Mouse (Mus musculus): ENCODE data around the gene Cpt1b. TPM values are rescaled to one million over a fixed set of nuclear protein-coding genes. Genes with fewer than 3 reads are reported as not detected.
"Not testable (repeated sequence)": the region's sequence is repeated elsewhere in the genome, so short reads cannot be mapped to it uniquely, and the experiment has no call there.

Cpt1b gene
- polyA plus RNA-seq, 1 experiment from 2014 or later = 1.2 TPM

- Histone ChIP-seq H3K36me3 (peaks cover 21% of the 10 kb centered on the region), H3K4me1 (peaks cover 18% of the 10 kb centered on the region)
- not testable (repeated sequence) for H3K9ac ChIP-seq; H3K4me2 ChIP-seq (replicated peaks); H3K9me3 ChIP-seq (replicated peaks); H3K27ac ChIP-seq; H3K27me3 ChIP-seq; ATAC-seq (ENCODE audit: low FRiP score); H3K4me3 ChIP-seq
- WGBS = 86% methylated on average over 9 of the region's 9 CpGs
These were observed 5.1 kb upstream of the Cpt1b start for GRCm38 (mm10) chr15:89430771-89431170.

GRCm38 (mm10) chr15:89430341-89430740 lies 4.7 kb upstream of the Cpt1b start:
- Histone ChIP-seq H3K9ac (peak overlapping the region; percentile 82), H3K4me3 (peak overlapping the region; percentile 75), H3K4me2 (replicated peaks) (peak overlapping the region; percentile 92), H3K27ac (peak overlapping the region; percentile 96), H3K36me3 (peaks cover 25% of the 10 kb centered on the region), H3K4me1 (peaks cover 22% of the 10 kb centered on the region), H3K9me3 (replicated peaks) (no peaks in the 10 kb centered on the region), H3K27me3 (no peaks in the 10 kb centered on the region)
- WGBS = 46% methylated on average over 6 of the region's 6 CpGs
- ATAC-seq (ENCODE audit: low FRiP score) = no peak

- peak; percentile 95 for ATAC-seq (ENCODE audit: low FRiP score)
- WGBS = under 1% methylated on average over 70 of the region's 70 CpGs
- peaks cover 26% of the 10 kb centered on the region for H3K36me3 ChIP-seq
These were observed 3.9 kb upstream of the Cpt1b start, which contains the start of the genes C730034F03Rik, Gm44502 and Chkb for GRCm38 (mm10) chr15:89429352-89430221. Gene C730034F03Rik, plus strand, starts transcription at chr15:89429589. Gene Gm44502, minus strand, starts transcription at chr15:89429696. Gene Chkb, minus strand, starts transcription at chr15:89429908.

GRCm38 (mm10) chr15:89428821-89429351 lies 3.2 kb upstream of the Cpt1b start:
- peaks cover 22% of the 10 kb centered on the region for H3K4me1 ChIP-seq
- H3K27ac ChIP-seq = peak overlapping the region; percentile 96
- H3K4me3 ChIP-seq = peak overlapping the region; percentile 75
- peak overlapping the region; percentile 92 for H3K4me2 ChIP-seq (replicated peaks)
- peak; percentile 55 for ATAC-seq (ENCODE audit: low FRiP score)
- H3K9ac ChIP-seq = peak overlapping the region; percentile 82
- 4% methylated on average over 22 of the region's 22 CpGs for WGBS
- peaks cover 31% of the 10 kb centered on the region for H3K36me3 ChIP-seq
- no peaks in the 10 kb centered on the region for H3K9me3 ChIP-seq (replicated peaks)
- no peaks in the 10 kb centered on the region for H3K27me3 ChIP-seq

More at GRCm38 (mm10) chr15:89429352-89430221, 3.9 kb upstream of the Cpt1b start, which contains the start of the genes C730034F03Rik, Gm44502 and Chkb:
- Histone ChIP-seq H3K9me3 (replicated peaks) (no peaks in the 10 kb centered on the region), H3K4me3 (peak within 1 kb of the TSS; percentile 75), H3K4me2 (replicated peaks) (peak within 1 kb of the TSS; percentile 92), H3K27ac (peak within 1 kb of the TSS; percentile 96), H3K4me1 (peaks cover 22% of the 10 kb centered on the region), H3K27me3 (no peaks in the 10 kb centered on the region), H3K9ac (peak within 1 kb of the TSS; percentile 82)

- Histone ChIP-seq H3K27me3 (no peaks in the 10 kb centered on the region), H3K9ac (peak overlapping the region; percentile 82), H3K27ac (no peak overlapping the region), H3K9me3 (replicated peaks) (no peaks in the 10 kb centered on the region), H3K4me3 (peak overlapping the region; percentile 75), H3K4me2 (replicated peaks) (peak overlapping the region; percentile 92), H3K36me3 (peaks cover 35% of the 10 kb centered on the region), H3K4me1 (peaks cover 22% of the 10 kb centered on the region)
- no peak for ATAC-seq (ENCODE audit: low FRiP score)
- 84% methylated on average over 19 of the region's 19 CpGs for WGBS
These were observed 2.6 kb upstream of the Cpt1b start for GRCm38 (mm10) chr15:89428136-89428790.

GRCm38 (mm10) chr15:89426716-89427115 lies 1.1 kb upstream of the Cpt1b start:
- WGBS = 92% methylated on average over 10 of the region's 10 CpGs
- Histone ChIP-seq H3K4me2 (replicated peaks) (no peak overlapping the region), H3K4me1 (peaks cover 22% of the 10 kb centered on the region), H3K27ac (no peak overlapping the region), H3K27me3 (no peaks in the 10 kb centered on the region), H3K9ac (no peak overlapping the region), H3K4me3 (no peak overlapping the region), H3K9me3 (replicated peaks) (no peaks in the 10 kb centered on the region), H3K36me3 (peaks cover 41% of the 10 kb centered on the region)
- ATAC-seq (ENCODE audit: low FRiP score) = no peak

GRCm38 (mm10) chr15:89424621-89425020 lies 1.0 kb downstream of the Cpt1b start:
- Histone ChIP-seq H3K27ac (no peak overlapping the region), H3K36me3 (peaks cover 52% of the 10 kb centered on the region), H3K9me3 (replicated peaks) (no peaks in the 10 kb centered on the region), H3K27me3 (no peaks in the 10 kb centered on the region), H3K4me3 (no peak overlapping the region), H3K9ac (no peak overlapping the region), H3K4me1 (peaks cover 16% of the 10 kb centered on the region), H3K4me2 (replicated peaks) (no peak overlapping the region)
- WGBS = 84% methylated on average over 8 of the region's 8 CpGs
- ATAC-seq (ENCODE audit: low FRiP score) = no peak

- Histone ChIP-seq H3K4me3 (no peak overlapping the region), H3K9me3 (replicated peaks) (no peaks in the 10 kb centered on the region), H3K27ac (no peak overlapping the region), H3K4me1 (peaks cover 7% of the 10 kb centered on the region), H3K9ac (no peak overlapping the region), H3K4me2 (replicated peaks) (no peak overlapping the region), H3K27me3 (no peaks in the 10 kb centered on the region), H3K36me3 (peaks cover 68% of the 10 kb centered on the region)
- ATAC-seq (ENCODE audit: low FRiP score) = no peak
- WGBS = 94% methylated on average over 9 of the region's 9 CpGs
These were observed 3.7 kb downstream of the Cpt1b start for GRCm38 (mm10) chr15:89421938-89422337.

GRCm38 (mm10) chr15:89415282-89415681 lies 10.4 kb downstream of the Cpt1b start:
- H3K36me3 ChIP-seq = peaks cover 35% of the 10 kb centered on the region
- WGBS = 88% methylated on average over 8 of the region's 8 CpGs
- H3K27me3 ChIP-seq = no peaks in the 10 kb centered on the region
- no peaks in the 10 kb centered on the region for H3K4me1 ChIP-seq
- no peak overlapping the region for H3K9ac ChIP-seq
- no peak overlapping the region for H3K27ac ChIP-seq
- no peak overlapping the region for H3K4me3 ChIP-seq
- no peaks in the 10 kb centered on the region for H3K9me3 ChIP-seq (replicated peaks)
- no peak overlapping the region for H3K4me2 ChIP-seq (replicated peaks)
- ATAC-seq (ENCODE audit: low FRiP score) = no peak

- WGBS = 85% methylated on average over 24 of the region's 24 CpGs
- no peaks in the 10 kb centered on the region for H3K27me3 ChIP-seq
- no peak within 1 kb of the TSS for H3K4me2 ChIP-seq (replicated peaks)
- H3K4me3 ChIP-seq = no peak within 1 kb of the TSS
- peaks cover 14% of the 10 kb centered on the region; the same call in 1 of the 2 replicates for H3K9me3 ChIP-seq (replicated peaks)
- no peak within 1 kb of the TSS for H3K27ac ChIP-seq
- ATAC-seq (ENCODE audit: low FRiP score) = no peak
- no peaks in the 10 kb centered on the region for H3K4me1 ChIP-seq
- H3K9ac ChIP-seq = no peak within 1 kb of the TSS
- no peaks in the 10 kb centered on the region for H3K36me3 ChIP-seq
These were observed 15.5 kb downstream of the Cpt1b start, which contains the start of gene Syce3 for GRCm38 (mm10) chr15:89410118-89410517. Gene Syce3, minus strand, starts transcription at chr15:89410503.

- no peak overlapping the region for H3K4me3 ChIP-seq
- no peaks in the 10 kb centered on the region for H3K27me3 ChIP-seq
- ATAC-seq (ENCODE audit: low FRiP score) = no peak
- H3K9ac ChIP-seq = no peak overlapping the region
- peaks cover 14% of the 10 kb centered on the region; the same call in 1 of the 2 replicates for H3K9me3 ChIP-seq (replicated peaks)
- H3K4me1 ChIP-seq = no peaks in the 10 kb centered on the region
- H3K36me3 ChIP-seq = no peaks in the 10 kb centered on the region
- no peak overlapping the region for H3K4me2 ChIP-seq (replicated peaks)
- no peak overlapping the region for H3K27ac ChIP-seq
These were observed 19.0 kb downstream of the Cpt1b start for GRCm38 (mm10) chr15:89406691-89407090.
